Mouse (Mus musculus) A20 (cell line): ENCODE measurements around the gene Ace2.

Source experiments
- DNase-seq: peaks from one replicate; pipeline ENCODE4 v3.0.0-alpha.2; 2011; ENCODE audit warnings: low read depth, low spot score

The Ace2 gene

DNA sequence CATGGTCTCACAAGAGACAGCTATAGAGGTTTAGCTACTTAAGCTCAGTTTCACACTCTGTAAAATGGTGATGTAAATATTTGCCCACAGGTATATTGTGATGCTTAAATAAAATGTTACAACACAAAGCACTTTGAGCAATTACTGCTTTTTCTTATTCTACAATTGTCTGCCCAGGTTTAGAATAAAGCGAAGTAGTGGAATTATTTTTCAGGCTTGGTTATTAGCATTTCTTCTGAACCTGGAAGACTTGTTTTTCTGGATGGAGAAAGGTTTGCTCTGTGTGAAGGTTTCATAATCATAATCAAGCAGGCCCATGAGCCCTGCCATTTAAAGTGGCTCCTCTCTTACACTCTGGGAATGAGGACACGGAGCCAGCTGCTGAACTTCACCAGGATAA is at the start of gene Ace2:
Gene Ace2, plus strand, starts transcription at position 301 of the 400 bp plus-strand sequence.
- no peak for DNase-seq

DNA sequence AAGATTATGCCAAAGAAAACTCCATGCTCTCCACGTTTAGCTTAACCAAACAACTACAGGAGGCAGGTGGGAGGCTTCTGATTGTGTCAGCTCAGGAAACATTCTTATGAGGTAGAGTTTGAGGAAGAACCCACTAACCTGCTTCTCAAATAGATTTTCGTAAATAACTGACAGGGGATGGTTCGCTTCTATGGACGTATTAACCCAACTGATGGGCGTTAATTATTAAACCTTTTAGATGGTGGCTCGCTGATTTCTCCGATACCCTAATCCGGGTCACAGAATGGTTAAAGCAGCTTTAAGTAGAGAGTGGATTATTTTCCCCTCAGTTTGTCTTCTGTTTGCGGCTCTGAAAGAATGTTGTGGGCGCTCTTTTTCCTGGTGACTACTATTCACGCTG is 49.2 kb upstream of the Ace2 start:
- no peak for DNase-seq

DNA sequence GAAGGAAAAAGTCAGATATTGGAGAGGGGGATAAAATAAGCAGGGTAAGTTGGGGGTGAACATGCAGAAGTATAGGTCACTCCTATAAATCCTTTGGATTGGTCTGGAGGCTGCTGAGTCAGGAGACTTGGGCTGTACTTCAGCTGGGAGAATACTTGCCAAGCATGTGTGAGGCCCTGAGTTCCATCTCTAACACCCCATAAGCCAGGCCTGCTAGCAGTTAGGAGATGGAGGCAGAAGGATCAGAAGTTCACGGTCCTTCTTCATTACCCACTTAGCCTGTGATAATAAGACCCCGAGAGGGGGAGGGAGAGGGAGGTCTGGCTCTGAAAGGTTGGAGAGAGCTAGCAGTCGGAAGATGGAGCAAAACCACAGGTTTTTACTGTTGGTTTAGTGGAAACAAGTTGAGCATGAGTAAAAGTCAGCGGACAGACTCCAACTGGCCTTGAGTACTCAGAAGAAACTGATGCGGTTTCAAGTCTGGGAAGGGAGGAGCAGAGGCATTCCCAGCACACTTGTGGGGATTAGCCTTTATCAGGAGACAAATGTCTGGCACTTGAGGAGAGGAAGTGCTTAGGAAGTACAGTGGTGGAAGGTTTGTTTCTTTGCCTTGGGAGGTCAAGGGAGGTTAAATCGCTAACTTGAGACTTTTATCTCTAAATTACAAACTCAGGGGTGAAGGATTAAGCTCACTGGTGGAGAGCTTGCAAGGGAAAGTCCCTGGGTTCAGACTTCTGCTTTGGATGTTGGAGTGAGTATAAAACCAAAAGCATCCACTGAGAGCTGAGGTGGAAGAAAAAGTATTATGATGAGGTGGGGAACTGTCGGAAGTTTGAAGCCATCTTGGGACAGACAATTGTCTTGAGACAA is 46.6 kb upstream of the Ace2 start:
- DNase-seq = no peak

DNA sequence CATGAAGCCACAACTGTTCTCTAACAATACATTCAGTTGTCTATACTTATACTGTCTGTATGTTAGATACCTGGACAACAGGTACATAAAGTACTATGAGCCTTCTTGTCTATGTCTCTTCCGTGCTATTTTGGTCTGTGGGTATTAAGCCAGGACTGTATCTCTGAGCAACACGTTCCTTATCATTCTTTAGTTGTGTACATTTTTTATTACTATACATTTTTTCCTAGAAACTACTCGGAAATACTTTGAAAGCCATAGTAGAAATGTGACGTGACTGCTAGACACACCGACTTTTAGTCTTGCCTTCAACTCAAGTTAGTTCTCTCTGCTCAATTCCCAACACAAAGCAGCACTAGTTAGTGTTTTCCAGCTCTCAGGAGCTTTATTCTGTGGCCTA is 45.7 kb upstream of the Ace2 start:
- no peak for DNase-seq

DNA sequence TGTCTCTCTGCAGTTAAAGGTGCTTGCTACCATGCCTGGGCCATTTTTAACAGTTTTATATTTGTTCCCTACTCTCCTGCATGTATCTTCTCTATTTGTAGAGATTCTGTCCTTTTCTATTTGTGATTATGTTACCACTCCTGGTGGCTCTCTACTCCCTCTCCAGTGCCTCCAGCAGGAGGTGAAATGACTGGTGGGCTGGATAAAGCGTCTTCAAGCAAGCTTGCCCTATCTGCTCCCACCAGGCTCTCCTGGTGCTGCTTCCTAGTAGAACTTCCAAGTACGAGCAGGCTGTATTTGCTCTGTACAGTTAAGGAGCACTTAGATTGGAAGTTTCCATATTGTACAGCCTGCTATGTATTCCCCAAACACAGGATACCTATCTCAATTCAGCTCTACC is 43.3 kb upstream of the Ace2 start:
- DNase-seq = no peak

DNA sequence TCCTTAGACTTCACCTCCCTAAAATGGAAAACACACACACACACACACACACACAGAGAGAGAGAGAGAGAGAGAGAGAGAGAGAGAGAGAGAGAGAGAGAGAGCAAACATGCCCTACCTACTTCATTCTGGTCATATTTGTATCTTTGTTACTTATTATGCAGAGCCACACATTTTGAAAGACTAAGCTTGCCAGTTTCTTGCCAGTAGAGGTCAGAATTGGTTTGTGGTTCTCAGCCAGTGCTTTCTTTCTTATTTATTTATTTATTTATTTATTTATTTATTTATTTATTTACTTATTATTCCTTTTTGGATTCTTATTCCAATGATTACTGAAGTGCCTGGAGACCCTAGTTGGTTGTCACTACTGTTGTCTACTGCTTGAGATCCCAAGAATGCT is 37.6 kb upstream of the Ace2 start:
- DNase-seq = no peak

DNA sequence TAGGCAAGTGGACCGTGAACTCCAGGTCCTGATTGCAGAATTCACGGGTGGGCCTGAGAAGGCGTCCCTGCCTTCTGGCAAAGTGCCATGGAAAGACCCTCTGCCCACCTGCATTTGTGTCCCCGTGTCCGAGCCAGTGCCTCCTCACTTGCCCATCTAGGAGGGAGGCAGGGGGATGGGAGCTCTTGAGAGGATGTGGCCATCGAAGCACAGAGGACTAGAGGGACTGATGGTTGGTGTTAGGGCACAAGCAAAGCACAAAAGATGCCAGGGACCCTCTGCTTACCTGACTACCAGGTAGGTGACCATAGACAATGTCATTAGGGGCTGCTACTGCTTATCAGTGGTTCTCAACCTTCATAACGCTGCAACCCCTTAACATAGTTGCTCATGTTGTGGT is 36.9 kb upstream of the Ace2 start:
- no peak for DNase-seq

DNA sequence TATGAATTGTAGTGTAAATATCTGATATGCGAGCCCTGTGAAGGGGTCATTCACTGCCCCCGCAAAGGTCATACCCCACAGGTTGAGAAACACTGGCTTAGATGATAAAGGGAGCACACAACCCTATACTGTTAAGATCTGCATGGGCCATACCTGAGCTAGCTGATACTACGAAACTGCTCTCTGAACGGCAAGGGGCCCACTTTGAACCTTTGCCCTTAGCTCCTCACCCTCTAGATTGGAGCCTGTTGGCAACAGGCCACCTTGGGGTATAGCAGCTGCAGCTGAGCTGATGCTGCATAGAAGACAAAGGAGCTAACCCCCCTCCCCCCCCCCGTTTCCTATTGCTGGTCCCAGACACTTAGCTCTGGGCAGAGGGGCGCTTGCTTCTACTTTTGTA is 36.5 kb upstream of the Ace2 start:
- DNase-seq = no peak

DNA sequence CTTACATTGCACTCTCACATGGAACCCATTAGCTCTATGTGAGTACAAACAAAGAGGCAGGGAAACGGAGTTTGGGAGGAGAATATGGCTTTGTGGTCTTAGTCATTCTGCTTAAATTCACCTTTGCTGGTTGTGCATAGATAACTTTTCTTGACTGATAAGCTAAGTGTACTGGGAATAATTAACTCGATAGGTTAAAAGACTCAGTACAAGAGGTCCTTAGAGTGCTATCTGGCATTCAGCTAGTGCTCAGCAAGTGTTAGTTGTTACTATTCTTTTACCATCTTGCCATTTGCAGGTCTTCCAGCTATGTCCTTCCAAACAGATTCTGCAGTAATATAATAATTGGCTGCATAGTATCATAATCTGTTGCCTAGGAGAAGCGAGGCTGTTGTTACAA is 28.0 kb upstream of the Ace2 start:
- no peak for DNase-seq

DNA sequence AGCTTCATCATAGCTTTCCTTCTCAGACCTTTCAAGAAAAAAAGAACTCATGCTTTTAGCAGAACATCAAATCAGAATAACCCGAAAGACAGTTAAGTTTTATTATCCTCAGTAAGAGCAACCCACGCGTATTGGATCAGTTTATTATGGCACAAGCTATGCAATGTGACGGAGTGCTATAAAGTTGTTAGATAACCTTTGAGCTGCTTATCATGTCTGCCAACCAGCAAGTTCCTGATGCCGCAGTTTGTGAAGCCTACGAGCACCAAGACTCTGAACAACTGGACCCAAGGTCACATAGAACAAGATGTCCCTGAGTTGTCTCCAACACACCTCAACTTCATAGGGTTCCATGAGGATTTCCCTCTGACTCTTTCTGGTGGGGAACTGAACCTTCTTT is 25.4 kb upstream of the Ace2 start:
- DNase-seq = no peak

DNA sequence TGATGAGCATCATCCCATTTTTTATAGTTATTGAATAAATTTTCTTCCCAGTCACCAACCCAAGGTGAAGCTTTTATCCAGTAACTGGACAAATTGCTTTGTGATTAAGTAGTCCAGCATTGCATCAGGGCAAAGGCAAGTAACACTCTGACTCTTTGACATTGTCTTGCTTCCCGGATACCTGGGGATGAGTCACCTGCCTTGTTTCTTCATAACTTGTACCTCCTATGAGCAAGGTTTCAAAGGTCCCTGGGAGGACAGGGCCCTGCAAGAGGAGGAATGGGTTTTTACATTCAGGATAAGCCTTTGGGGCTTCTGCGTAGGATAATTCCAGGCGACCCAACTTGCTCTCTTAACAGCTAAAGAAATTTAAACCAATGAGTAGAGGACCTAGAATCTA is 15.2 kb upstream of the Ace2 start:
- no peak for DNase-seq

DNA sequence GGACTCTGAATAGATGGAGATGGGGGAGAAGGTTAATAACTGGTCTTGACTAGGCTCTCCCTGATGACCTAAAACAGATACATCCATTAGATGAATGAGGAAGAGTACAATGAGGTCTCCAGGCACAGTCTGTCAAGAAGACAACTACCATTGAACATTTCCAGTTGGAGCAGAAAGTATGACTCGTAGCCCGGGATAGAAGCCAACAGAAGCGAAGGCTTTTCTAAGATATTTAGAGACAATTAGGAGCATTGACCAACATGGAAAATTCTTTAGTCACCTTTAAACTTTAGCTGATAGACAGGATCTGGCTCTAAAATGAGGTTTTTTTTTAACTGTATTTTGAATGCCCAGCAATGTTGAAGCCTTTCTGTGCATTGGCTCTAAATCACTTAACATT is 5.6 kb upstream of the Ace2 start:
- no peak for DNase-seq

DNA sequence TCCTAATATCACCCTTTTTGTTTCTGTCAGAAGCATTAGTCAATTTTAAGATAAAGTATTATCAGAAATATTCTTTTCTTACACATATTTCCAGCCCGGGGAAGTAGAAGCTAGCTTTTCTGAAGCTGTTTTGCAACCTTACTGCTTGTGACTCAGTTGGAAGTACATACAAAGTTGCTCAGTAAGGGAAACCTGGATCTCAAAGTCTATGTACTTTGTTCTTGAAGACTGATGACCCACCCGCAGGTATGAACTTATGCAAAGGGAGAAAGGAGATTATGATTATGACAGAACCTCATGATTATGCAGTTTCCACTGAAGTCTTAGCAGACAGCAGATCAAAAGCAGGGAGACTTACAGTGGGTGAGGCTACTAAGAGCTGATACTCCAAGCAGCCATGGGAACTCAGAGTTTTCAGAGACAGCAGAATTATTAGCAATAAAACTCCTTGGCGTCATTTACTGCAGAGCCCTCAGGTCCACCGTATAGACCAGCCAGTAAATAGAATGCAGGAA is 3.8 kb upstream of the Ace2 start:
- DNase-seq = no peak

DNA sequence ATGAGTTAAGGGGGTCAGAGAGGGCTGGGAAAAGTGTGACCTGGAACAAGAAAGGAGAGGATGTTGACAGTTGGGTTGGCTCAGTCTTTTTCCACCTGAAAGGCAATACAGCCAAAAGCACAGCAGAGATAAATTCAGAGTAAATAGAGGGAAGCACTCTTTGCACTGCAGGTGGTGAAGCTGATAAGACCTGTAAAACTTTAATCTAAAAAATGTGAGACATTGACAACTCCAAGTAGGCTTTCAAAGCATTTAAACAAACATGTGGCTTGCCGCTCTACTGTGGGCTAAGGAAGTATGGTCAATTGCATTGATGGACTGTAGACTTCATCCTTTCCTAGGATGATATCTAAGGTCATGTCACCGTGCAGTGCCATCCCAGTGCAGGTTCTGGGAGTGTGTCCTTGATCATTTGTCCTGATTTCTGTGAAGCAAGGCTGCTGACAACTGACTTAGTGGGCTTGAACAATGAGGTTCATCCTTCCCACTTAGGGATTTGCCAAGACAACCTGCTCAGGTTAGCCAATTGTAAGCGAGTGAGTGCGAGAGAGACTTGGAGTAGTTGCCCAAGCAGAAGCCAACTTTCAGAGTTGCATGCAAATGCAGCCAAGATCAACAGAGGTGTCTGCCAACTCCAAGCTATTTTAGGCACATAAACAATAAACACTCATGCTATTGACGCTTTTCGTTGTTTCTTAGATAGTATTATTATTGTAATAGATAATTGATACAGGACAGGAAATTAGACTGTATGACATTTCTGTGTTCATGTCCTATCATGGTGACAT is 6.5 kb downstream of the Ace2 start:
- no peak for DNase-seq

DNA sequence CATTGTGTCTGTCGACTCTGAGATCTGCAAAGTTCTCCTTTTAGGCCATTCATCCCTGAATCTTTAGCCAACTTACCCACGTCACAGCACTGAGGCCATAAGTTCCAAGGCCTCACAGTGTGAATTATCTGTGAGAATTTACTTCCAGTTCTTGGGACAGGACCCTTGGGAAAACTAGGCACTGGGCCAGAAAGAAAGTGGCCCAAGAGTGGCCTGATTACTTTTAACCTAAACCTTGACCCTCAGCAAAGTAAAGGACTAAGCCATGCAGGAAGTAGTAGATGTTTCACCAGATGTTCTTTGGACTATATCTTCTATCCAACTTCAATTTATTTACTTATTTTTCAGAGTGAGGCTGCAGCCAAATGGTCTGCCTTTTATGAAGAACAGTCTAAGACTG is 13.6 kb downstream of the Ace2 start:
- no peak for DNase-seq

DNA sequence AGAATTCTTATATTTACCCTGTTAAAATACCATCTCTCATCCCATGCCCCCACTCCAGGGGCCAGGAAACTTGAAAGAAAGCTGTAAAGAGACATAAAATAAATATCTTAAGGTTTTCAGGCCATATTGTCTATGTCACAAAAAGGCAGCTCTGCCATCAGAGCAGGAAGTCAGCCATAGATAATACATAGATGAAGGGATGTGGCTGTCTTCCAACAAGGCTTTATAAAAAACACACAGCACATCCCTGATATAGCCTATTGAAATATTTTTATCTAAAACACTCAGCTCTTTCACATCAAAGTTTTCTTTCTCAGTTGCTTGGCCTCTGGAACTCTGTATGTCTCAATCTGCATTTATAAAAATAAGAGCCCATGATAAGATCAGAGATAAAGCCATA is 14.5 kb downstream of the Ace2 start:
- DNase-seq = no peak

DNA sequence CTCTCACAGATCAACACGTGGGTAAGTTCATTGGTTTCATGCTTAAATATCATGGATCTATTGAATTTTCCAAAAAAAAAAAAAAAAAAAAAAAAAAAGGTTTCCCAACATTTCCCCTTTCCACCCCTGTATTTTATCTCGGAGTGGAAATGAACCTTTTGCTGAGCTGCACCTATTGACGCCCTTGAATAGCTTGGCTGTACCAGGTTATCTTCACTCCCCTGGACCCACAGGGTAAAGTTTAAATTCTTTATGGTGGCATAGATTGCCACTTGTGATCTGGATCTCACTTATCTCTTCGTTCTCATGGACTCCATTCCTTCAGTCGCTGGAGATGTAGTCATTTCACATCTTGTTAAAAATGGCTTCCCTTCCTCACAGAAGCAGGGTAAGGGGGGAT is 15.5 kb downstream of the Ace2 start:
- DNase-seq = no peak

DNA sequence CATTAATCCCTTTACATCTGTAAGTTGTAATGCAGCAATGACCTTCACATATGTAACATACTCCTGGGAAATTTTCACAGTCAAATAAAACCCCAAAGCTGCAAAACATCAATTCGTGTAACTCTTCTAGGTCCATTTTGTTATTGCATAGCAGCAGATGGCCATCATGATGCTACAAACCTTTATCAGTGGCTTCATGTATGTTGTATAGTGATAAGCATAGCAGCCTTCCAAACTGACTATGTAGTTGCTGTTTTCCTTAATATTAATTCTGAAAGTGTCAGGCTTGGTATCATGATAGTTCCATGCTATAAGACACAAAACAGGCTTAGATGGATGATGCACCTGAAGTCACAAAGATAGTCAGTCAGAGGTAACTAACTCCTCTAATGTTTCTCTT is 25.5 kb downstream of the Ace2 start:
- DNase-seq = no peak

DNA sequence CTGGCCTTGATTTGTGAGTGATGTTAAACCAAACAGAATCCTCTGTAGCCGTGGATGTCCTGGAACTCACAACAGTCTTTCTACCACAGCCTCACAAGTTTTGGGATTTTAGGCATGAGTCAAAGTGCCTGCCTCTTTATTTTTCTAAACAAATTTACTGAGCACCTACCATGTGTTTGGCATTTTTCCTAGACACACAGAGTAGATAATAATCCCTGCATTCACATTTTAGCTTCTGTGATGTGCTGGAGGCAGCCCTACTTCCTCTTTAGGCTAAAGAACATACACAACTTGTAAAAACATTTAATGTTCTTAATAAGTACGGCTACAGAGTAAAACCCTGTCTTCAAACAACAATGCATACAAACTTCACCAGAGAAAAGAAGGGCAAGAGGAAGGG is 31.9 kb downstream of the Ace2 start:
- DNase-seq = no peak

DNA sequence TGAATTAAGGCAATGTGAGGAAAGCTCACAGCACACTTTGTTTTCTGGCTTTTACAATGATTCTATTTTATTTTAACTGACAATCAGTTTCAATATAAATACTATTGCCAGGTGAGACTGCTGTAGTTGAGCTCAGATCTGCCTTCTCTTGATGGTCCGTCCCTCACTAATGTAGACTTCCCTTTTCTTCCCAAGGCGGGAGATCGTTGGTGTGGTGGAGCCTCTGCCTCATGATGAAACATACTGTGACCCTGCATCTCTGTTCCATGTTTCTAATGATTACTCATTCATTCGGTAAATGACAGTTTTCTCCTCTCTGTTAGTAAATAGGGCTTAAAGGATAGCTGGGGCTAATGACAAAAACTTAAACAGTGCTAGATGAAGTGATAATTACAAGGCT is 34.7 kb downstream of the Ace2 start:
- DNase-seq = no peak

DNA sequence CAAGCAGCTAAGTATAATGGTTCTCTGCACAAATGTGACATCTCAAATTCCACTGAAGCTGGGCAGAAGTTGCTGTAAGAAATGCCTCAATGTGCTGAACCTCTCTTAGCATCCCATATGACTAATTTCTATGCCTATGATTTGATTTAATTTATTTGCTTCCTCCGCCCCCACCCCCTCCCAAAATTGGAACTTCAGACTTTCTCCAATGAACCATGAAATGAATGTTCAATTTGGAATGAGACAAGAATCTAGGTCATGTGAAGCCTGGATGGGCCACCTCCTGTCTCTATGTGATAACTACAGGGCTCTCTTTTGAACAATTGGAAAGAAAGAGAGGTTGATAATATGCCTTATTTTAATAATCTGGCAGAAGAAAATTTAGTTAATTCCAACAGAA is 36.2 kb downstream of the Ace2 start:
- no peak for DNase-seq

DNA sequence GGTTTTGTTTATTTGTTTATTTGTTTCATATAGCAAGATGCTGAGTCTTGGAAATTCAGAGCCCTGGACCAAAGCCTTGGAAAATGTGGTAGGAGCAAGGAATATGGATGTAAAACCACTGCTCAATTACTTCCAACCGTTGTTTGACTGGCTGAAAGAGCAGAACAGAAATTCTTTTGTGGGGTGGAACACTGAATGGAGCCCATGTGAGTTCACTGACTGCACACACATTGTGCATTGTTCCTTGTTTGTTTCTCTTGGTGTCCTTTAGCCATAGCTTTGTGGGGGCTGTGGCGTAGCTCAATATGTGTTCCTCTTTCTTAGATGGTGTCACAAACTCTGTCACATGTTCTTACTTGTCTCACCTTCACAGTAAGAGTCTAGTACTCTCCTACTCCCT is 36.6 kb downstream of the Ace2 start:
- DNase-seq = no peak

DNA sequence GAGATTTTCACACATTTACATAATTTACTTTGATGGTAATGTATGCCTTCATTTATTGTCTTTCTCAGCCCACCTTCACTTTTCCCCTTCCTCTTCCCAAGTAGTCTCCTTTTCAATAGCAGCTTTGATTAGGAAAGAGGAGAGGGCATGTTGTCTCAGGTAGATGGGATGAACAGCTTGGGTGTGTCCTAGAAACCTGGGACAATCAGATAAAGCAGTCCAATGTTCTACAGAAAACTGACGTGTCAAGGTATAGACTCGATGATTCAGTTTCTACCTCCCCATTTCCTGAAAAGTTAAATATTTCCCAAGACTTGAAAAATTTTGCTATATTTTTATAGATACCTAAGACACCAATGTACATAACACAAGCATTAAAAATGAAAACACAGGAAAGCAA is 39.7 kb downstream of the Ace2 start:
- DNase-seq = no peak
